Mouse (Mus musculus) C2C12 (cell line): Measurements from ENCODE around the gene Aph1a. TPM values are rescaled to one million over a fixed set of nuclear protein-coding genes. Genes with fewer than 3 reads are reported as not detected.
A peak's percentile ranks its signal among the peaks of the same experiment; 100 is the strongest.

Source experiments
- H3K27me3 ChIP-seq: one replicate; pipeline ENCODE4 v1.6.1; 2011; ENCODE audit not compliant: control insufficient read depth, insufficient read depth, insufficient read length
- H3K36me3 ChIP-seq: one replicate; pipeline ENCODE4 v1.6.1; 2011; ENCODE audit not compliant: control insufficient read depth, insufficient read depth
- H3K4me3 ChIP-seq: one replicate; pipeline ENCODE4 v1.5.1; 2011; ENCODE audit warnings: mild to moderate bottlenecking, control low read depth; ENCODE audit not compliant: poor library complexity, insufficient read depth, severe bottlenecking
- H3K79me2 ChIP-seq: one replicate; pipeline ENCODE4 v1.6.1; 2011; ENCODE audit not compliant: control insufficient read depth, insufficient read depth
- H3K79me3 ChIP-seq: one replicate; pipeline ENCODE4 v1.6.1; 2011; ENCODE audit warnings: low read depth, control low read depth
- H3ac ChIP-seq: one replicate; pipeline ENCODE3; 2011; ENCODE audit warnings: low read depth; ENCODE audit not compliant: control insufficient read depth, insufficient read length
- CEBPB ChIP-seq: IDR thresholded peaks from one replicate; pipeline ENCODE4 v1.6.1; 2011; ENCODE audit warnings: low read depth, mild to moderate bottlenecking, control low read depth, moderate library complexity
- CTCF ChIP-seq: IDR thresholded peaks from one replicate; pipeline ENCODE4 v1.5.1; 2011; ENCODE audit not compliant: control insufficient read depth, insufficient read depth, insufficient read length
- FOSL1 ChIP-seq: IDR thresholded peaks from one replicate; pipeline ENCODE4 v1.8.0; 2011; ENCODE audit warnings: mild to moderate bottlenecking, low read length; ENCODE audit not compliant: poor library complexity, insufficient read depth, severe bottlenecking
- MAX ChIP-seq: IDR thresholded peaks from one replicate; pipeline ENCODE4 v1.6.1; 2011; ENCODE audit warnings: mild to moderate bottlenecking, control low read depth
- MYOD1 ChIP-seq: IDR thresholded peaks from one replicate; pipeline ENCODE4 v1.6.1; 2011; ENCODE audit warnings: low read depth; ENCODE audit not compliant: control insufficient read depth, insufficient read length
- MYOG ChIP-seq: IDR thresholded peaks from one replicate; pipeline ENCODE4 v1.6.1; 2011; ENCODE audit not compliant: control insufficient read depth, insufficient read length; ENCODE audit errors: extremely low read depth
- USF1 ChIP-seq: IDR thresholded peaks from one replicate; pipeline ENCODE4 v1.6.1; 2011; ENCODE audit warnings: low read depth, mild to moderate bottlenecking, control low read depth, moderate library complexity
- polyA plus RNA-seq: library from polyadenylated mRNA; unstranded; fragments of >200 nt; fragmentation: generic; extraction: Trizol; gene quantifications from one replicate; pipeline ENCODE4 v1.2.1, GENCODE M21; 2012; ENCODE audit warnings: missing spikeins

Gene Aph1a
- polyA plus RNA-seq, 1 experiment, result 79.0 TPM

GRCm38 (mm10) chr3:95901616-95902372 lies 8.0 kb downstream of the Aph1a start:
- H3K4me3 ChIP-seq, result no peak overlapping the region
- no peak overlapping the region for H3ac ChIP-seq
- H3K27me3 ChIP-seq, result peaks cover 13% of the 10 kb centered on the region
- H3K36me3 ChIP-seq, result no peaks in the 10 kb centered on the region
- no peaks in the 10 kb centered on the region for H3K79me2 ChIP-seq
- TF ChIP-seq CTCF (no peak), MAX (no peak), FOSL1 (no peak), CEBPB (no peak), MYOD1 (no peak)
- H3K79me3 ChIP-seq, result no peaks in the 10 kb centered on the region

DNA sequence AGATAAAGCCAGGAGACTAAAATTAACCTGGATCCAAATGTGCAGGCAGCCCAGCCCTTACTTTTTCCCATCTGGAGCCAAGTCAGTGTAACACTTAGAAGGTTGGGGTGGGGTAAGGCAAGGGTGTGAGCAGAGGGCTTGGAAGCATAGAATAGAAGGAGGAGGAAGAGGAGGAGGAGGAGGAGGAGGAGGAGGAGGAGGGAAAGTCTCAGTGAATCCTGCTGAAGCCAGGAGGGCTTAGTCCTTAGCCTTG lies 8.5 kb downstream of the Aph1a start:
- Histone ChIP-seq H3K4me3 (no peak overlapping the region), H3ac (no peak overlapping the region), H3K79me3 (no peaks in the 10 kb centered on the region), H3K79me2 (no peaks in the 10 kb centered on the region), H3K36me3 (no peaks in the 10 kb centered on the region), H3K27me3 (peaks cover 13% of the 10 kb centered on the region)
- TF ChIP-seq USF1, result no peak
- no peak for TF ChIP-seq CEBPB
- no peak for TF ChIP-seq MYOG
- TF ChIP-seq MYOD1, result no peak
- TF ChIP-seq MAX, result no peak
- TF ChIP-seq CTCF, result no peak
- TF ChIP-seq FOSL1, result no peak

DNA sequence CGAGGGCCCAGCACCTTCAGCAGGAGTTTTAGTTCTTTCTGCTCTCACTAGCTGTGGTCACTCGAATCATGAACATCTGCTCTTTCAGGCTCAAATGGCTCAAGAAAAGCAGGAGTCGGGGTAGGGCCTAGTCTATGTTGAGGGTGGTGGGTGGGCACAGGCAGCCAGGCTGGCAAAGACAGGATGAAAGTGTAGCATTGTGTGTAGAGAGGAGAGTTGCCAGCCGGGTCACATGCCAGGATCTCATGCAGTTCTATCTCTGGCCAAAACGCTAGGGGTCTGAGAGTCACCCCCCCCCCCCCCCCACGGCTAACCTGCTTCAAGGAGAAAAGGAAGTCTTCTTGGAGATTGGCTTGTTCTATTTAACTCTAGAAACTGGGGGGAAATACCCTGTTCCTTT lies 8.9 kb downstream of the Aph1a start:
- H3K36me3 ChIP-seq, result no peaks in the 10 kb centered on the region
- TF ChIP-seq MAX (no peak), MYOD1 (no peak), MYOG (no peak), CTCF (no peak), CEBPB (no peak), FOSL1 (no peak)
- H3K27me3 ChIP-seq, result peaks cover 13% of the 10 kb centered on the region
- no peaks in the 10 kb centered on the region for H3K79me2 ChIP-seq
- no peaks in the 10 kb centered on the region for H3K79me3 ChIP-seq
- no peak overlapping the region for H3ac ChIP-seq
- H3K4me3 ChIP-seq, result no peak overlapping the region

GRCm38 (mm10) chr3:95903753-95904502 lies 10.2 kb downstream of the Aph1a start:
- no peaks in the 10 kb centered on the region for H3K79me3 ChIP-seq
- no peaks in the 10 kb centered on the region for H3K36me3 ChIP-seq
- H3K4me3 ChIP-seq, result no peak overlapping the region
- no peak for TF ChIP-seq CEBPB
- TF ChIP-seq FOSL1, result no peak
- TF ChIP-seq MYOG, result no peak
- no peak for TF ChIP-seq USF1
- TF ChIP-seq MAX, result no peak
- no peak for TF ChIP-seq CTCF
- no peak for TF ChIP-seq MYOD1
- peaks cover 13% of the 10 kb centered on the region for H3K27me3 ChIP-seq
- H3K79me2 ChIP-seq, result no peaks in the 10 kb centered on the region
- no peak overlapping the region for H3ac ChIP-seq

DNA sequence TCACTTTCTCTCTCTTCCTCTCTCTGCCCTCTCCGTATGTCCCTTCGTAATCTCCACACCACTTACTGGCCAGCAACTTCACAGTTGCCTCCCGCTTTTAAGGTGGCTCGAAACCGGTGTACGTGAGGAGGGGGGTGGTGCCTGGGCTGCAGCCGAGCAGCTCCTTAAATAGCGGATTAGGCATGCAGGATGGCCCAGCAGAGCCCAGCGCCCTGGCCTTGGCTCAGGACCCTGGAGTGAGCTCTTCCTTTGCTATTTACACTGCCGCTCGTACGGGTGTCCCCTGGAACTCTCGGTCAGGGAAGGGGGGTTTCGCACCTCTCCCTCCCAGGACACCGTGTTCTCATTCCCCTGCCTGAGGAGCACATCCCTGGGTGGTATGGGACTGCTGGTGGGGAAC lies 10.8 kb downstream of the Aph1a start, which contains the start of gene Car14:
Gene Car14 (minus strand): TSS at position 124 of the 400 bp plus-strand sequence.
- peak within 1 kb of the TSS; percentile 59 for H3ac ChIP-seq

More for the DNA sequence above, 10.8 kb downstream of the Aph1a start, which contains the start of gene Car14:
- Histone ChIP-seq H3K79me2 (no peaks in the 10 kb centered on the region), H3K79me3 (no peaks in the 10 kb centered on the region), H3K27me3 (peaks cover 13% of the 10 kb centered on the region), H3K4me3 (no peak within 1 kb of the TSS), H3K36me3 (no peaks in the 10 kb centered on the region)
- no peak for TF ChIP-seq CEBPB
- no peak for TF ChIP-seq FOSL1
- no peak for TF ChIP-seq USF1
- no peak for TF ChIP-seq MYOG
- TF ChIP-seq CTCF, result no peak
- no peak for TF ChIP-seq MAX
- no peak for TF ChIP-seq MYOD1
